13 mouse cellular contexts compared by ENCODE assay signal in genomic region chr5:75458317-75458716, GRCm38 (mm10).
"Had no signal": no experiment of that assay in that cellular context is flagged by ENCODE, and none has a peak within 500 bp of the region (broad histone marks: within the 10 kb centered on the region; RNA-seq: fewer than 3 reads in every experiment).

No protein-coding gene starts in this region.

- DNase-seq: kidney, adult 8-10 months; kidney, postnatal 10 days; kidney, postnatal 36 days; liver, embryonic 13.5 days; lung, adult 2 months; lung, postnatal 14 days; lung, postnatal 4 days; retina, postnatal 1 day; right cerebral cortex, postnatal 25 days; spleen, adult 18-20 months; thymus, adult 18-20 months; thymus, postnatal 36 days had no signal

- ATAC-seq: midbrain, embryonic 15.5 days had no signal
